Mouse (Mus musculus) heart, embryonic 11.5 days (tissue): ENCODE data around the gene Snx10. TPM values are rescaled to one million over a fixed set of nuclear protein-coding genes. Genes with fewer than 3 reads are reported as not detected.

Source experiments
- ATAC-seq: fragments of 200-750 bp; cut with Nextera tagmentation; replicated peaks from 2 replicates; pipeline ENCODE4 v1.8.0; 2017; ENCODE audit warnings: moderate library complexity; ENCODE audit not compliant: insufficient number of reproducible peaks, low FRiP score, low TSS enrichment
- H3K27ac ChIP-seq: fragments of 300-500 bp; sonication (generic); 2 replicates; pipeline ENCODE4 v1.5.1; 2014; ENCODE audit warnings: mild to moderate bottlenecking, low read depth, low read length
- H3K27me3 ChIP-seq: fragments of 300-500 bp; sonication (generic); 2 replicates; pipeline ENCODE4 v1.6.1; 2014; ENCODE audit warnings: mild to moderate bottlenecking, low read length, mixed read lengths; ENCODE audit not compliant: control insufficient read depth, insufficient read depth
- H3K36me3 ChIP-seq: fragments of 300-500 bp; sonication (generic); 2 replicates; pipeline ENCODE4 v1.6.1; 2014; ENCODE audit warnings: mild to moderate bottlenecking, low read length, moderate library complexity, mixed read lengths; ENCODE audit not compliant: control insufficient read depth, insufficient read depth
- H3K4me1 ChIP-seq: fragments of 300-500 bp; sonication (generic); 2 replicates; pipeline ENCODE4 v1.6.1; 2014; ENCODE audit warnings: low read length; ENCODE audit not compliant: control insufficient read depth, insufficient read depth
- H3K4me2 ChIP-seq: fragments of 300-500 bp; sonication (generic); 2 replicates; pipeline ENCODE4 v1.6.1; 2014; ENCODE audit warnings: mild to moderate bottlenecking, moderate library complexity
- H3K4me3 ChIP-seq: fragments of 300-500 bp; sonication (generic); 2 replicates; pipeline ENCODE4 v1.5.1; 2014; ENCODE audit warnings: low read depth, low read length
- H3K9ac ChIP-seq: fragments of 300-500 bp; sonication (generic); 2 replicates; pipeline ENCODE4 v1.6.1; 2014; ENCODE audit warnings: mild to moderate bottlenecking, low read depth, low read length, moderate library complexity
- H3K9me3 ChIP-seq: fragments of 300-500 bp; sonication (generic); replicated peaks from 2 replicates; pipeline ENCODE4 v1.6.1; 2016; ENCODE audit warnings: low read length; ENCODE audit not compliant: control insufficient read depth
- WGBS: fragments of 180-500 bp; shearing (Covaris S2); extraction: QIAGEN DNeasy Blood & Tissue Kit; methylation state at CpG from one replicate; pipeline ENCODE4 v1.1.7; 2014; ENCODE audit not compliant: insufficient replicate concordance; 5-methylcytosine and 5-hydroxymethylcytosine counted together
- polyA plus RNA-seq: library from polyadenylated mRNA; unstranded; fragments of >200 nt; fragmentation: Nextera tagmentation; extraction: Ambion mirVana; gene quantifications from 2 replicates; pipeline ENCODE4 v1.2.1, GENCODE M21; 2014

The Snx10 gene
- polyA plus RNA-seq, 1 experiment from 2014 or later: 23.0 TPM

DNA sequence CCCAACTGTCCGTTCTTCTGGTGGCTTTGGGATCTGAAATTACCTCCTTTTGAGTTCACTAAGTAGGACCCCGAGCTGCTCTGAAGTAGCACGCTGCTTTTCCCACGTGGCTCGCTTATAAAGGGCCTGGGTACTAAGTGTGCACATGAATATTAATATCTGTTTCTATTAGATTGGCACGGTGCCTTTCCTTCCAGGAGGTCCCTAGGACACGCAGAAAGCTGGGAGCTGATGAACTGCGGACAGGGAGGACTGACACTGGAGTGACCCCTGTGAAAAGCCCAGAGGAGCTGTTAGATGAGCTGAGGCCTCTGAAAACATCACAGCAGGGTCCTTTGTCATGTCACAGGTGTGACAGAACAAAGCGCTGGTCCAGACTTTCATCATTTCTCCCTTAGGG is 57.7 kb downstream of the Snx10 start:
- Histone ChIP-seq H3K4me2 (no peak overlapping the region), H3K36me3 (no peaks in the 10 kb centered on the region; the same call in 1 of the 2 replicates), H3K9me3 (no peaks in the 10 kb centered on the region), H3K27me3 (no peaks in the 10 kb centered on the region), H3K4me3 (no peak overlapping the region), H3K4me1 (no peaks in the 10 kb centered on the region), H3K9ac (no peak overlapping the region), H3K27ac (no peak overlapping the region)
- 85% methylated on average over 9 of the region's 9 CpGs for WGBS
- no peak for ATAC-seq

DNA sequence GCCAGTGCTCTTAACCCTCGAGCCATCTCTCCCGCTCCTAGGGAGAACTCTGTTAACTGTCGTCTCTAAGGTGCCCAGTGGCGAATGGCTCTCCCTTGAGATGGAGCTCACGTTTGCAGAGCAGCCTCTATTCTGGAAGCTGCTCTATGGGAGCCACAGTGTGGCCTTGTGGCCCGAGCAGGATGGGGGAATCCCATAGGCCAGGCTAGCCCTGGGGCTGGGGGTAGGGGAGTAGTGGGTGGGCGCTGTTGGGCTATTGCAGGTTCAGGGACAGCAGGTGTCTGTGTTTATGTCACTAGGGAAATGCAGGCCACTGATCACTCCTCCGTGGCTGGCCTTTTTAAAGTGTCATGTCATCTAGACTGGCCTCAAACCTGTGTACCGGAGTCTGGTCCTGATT is 58.4 kb downstream of the Snx10 start:
- H3K27ac ChIP-seq: no peak overlapping the region
- H3K36me3 ChIP-seq: no peaks in the 10 kb centered on the region; the same call in 1 of the 2 replicates
- no peaks in the 10 kb centered on the region for H3K9me3 ChIP-seq
- H3K4me2 ChIP-seq: no peak overlapping the region
- WGBS: 87% methylated on average over 9 of the region's 9 CpGs
- no peak overlapping the region for H3K9ac ChIP-seq
- no peak overlapping the region for H3K4me3 ChIP-seq
- H3K27me3 ChIP-seq: no peaks in the 10 kb centered on the region
- no peaks in the 10 kb centered on the region for H3K4me1 ChIP-seq
- no peak for ATAC-seq

DNA sequence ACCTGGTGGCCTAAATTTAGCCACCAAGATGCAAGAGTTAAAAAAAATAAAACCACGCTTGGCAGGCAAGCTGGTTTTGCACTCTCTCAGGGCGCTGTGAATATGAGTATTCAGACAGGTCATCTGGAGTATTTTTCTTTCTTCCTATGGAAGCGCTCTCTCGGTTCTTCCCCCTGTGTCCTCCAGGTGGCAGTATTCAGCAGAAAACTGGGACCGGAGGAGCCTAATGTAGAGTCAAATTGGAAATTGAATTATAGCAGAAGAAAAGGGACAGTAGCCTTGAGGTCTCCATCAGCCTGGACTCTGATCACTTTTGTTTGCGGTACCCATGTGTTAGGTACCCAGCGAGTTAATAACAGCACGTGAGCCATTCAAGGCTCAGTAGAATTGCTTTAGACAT is 62.3 kb downstream of the Snx10 start:
- H3K36me3 ChIP-seq: no peaks in the 10 kb centered on the region; the same call in 1 of the 2 replicates
- no peak overlapping the region for H3K4me2 ChIP-seq
- no peak overlapping the region for H3K4me3 ChIP-seq
- WGBS: 28% methylated on average over 8 of the region's 8 CpGs
- no peak overlapping the region for H3K27ac ChIP-seq
- H3K9ac ChIP-seq: no peak overlapping the region
- no peaks in the 10 kb centered on the region for H3K4me1 ChIP-seq
- H3K9me3 ChIP-seq: no peaks in the 10 kb centered on the region
- ATAC-seq: no peak
- H3K27me3 ChIP-seq: no peaks in the 10 kb centered on the region

DNA sequence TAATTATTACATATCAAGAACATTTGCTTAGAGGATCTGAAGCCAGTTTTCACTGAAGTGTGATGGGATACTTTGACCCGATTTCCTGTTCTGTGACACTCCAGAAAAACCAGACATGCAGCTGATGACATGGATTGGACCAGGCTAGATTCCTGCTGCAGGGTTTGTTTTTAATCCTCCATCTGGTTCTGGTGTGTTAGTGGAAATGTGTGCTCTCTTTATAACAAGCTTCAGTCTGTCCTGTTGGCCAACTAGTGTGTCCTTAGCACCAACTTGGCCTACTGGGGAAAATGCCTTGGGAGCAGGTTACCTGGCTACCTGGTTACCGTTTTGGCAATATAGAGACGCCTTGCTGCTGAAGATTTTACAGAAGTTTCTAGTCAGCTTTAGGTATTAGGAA is 63.6 kb downstream of the Snx10 start:
- Histone ChIP-seq H3K9me3 (no peaks in the 10 kb centered on the region), H3K4me3 (no peak overlapping the region), H3K4me2 (no peak overlapping the region), H3K27me3 (no peaks in the 10 kb centered on the region), H3K4me1 (peaks cover 2% of the 10 kb centered on the region), H3K9ac (no peak overlapping the region), H3K27ac (no peak overlapping the region), H3K36me3 (no peaks in the 10 kb centered on the region; the same call in 1 of the 2 replicates)
- WGBS: 89% methylated on average over 3 of the region's 3 CpGs
- ATAC-seq: no peak

DNA sequence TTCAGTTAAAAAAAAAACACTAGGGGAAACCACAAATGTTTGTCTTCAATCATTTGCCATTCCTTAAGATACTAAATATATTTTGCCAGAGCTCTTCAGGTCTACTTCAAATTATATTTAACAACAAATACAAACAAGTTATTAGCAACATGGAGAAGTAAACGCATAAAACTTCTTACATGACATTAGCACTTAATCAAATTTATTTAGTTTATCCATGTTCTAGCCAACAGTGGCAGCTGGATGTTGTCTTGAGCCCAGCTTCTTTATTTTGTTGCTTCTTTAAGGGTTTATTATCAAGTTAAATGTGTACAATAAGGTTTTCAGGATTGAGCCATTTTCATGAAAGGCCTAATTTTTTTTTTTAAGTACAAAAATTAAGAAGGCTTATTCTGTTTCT is 67.6 kb downstream of the Snx10 start:
- Histone ChIP-seq H3K27ac (no peak overlapping the region), H3K9ac (no peak overlapping the region), H3K9me3 (no peaks in the 10 kb centered on the region), H3K4me3 (no peak overlapping the region), H3K4me2 (no peak overlapping the region), H3K36me3 (no peaks in the 10 kb centered on the region), H3K4me1 (peaks cover 8% of the 10 kb centered on the region), H3K27me3 (no peaks in the 10 kb centered on the region)
- ATAC-seq: no peak
- 79% methylated on average over 1 of the region's 1 CpGs for WGBS

DNA sequence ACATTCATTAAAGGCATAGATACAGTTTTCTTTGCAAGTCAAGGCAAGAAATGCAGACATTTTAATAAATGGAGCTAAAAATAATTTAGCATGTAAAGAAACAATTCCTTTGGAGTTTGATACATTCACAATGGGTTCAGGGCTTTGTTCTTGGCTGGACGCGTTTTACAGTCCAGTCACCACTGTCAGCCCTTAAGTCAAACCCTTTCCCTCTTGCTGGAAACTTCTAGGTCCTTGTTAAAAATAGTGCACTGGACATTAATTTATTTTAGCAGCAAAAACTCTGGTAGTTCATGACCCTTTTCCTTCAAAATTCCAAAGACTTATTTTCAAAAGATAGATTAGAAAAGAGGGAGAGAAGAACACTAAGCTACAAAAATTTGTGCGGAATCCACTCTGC is 68.1 kb downstream of the Snx10 start:
- no peaks in the 10 kb centered on the region for H3K36me3 ChIP-seq
- no peak overlapping the region for H3K27ac ChIP-seq
- H3K4me2 ChIP-seq: peak overlapping the region; percentile 96
- peak overlapping the region; percentile 51 for H3K4me3 ChIP-seq
- H3K9me3 ChIP-seq: no peaks in the 10 kb centered on the region
- 53% methylated on average over 3 of the region's 3 CpGs for WGBS
- no peak overlapping the region for H3K9ac ChIP-seq
- no peaks in the 10 kb centered on the region for H3K27me3 ChIP-seq
- H3K4me1 ChIP-seq: peaks cover 8% of the 10 kb centered on the region
- ATAC-seq: no peak

DNA sequence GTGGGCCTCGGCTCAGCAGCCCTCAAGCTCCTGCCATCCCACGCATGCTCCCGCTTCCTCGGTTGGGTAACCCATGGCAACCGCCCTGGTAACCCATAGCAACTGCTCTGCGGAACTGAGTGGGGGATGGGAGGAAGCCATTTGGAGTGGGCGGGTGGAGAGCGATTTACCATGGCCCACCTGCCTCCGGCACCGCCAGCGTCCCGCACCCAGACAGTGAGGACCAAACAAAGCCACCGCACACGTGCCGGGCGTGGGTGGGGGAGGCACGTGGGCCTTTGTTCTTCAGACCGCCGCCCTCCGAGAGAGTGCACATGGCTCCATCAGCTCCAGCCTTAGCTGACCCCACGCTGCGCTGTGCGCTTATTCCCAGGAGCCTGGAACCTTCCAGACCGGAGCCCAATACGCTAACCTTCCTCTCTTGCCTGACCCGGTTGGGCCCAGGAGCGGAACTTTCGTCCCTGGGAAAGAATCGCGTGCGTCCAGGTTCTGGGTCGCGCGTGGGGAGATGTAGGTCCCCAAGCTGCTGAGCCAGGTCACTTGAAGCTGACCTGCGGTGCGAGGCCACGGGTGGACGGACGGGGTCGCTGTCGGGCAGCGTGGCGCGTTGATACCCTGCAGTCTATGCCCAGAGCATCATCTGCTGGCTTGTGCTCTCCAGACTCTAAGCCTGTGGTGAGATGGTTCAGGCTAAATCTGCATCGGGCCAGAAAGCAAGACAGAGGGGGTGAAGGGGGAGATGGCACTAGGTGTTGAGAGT is 68.8 kb downstream of the Snx10 start:
- peak overlapping the region; percentile 67 for H3K9ac ChIP-seq
- peak; percentile 63 for ATAC-seq

DNA sequence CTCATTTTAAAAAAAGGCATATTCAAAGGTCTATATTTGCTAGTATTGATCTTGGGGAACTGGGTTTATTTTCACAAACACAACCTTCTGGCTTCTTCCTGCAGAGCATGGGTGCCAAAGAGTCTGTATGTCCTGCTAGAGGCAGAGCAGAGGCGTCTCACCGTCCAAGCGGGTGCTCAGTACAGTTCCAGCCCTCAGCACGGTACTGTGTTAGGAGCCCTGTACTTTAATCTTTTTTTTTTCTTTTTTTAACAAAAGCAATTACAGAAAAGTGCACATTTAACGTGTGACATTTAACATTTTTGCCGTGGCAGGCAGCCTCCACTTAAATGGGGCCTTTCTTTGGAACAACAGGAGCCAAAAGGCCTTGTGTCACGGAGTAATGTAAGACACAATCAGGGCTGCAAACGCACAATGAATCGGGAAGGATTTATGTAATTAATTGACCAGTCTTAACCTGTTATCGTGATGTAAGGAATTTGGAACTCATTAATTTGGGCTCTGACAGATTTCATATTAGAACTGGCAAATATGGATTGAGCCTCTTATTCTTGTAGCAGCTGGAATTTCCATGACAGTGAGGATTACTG is 69.8 kb downstream of the Snx10 start:
- no peaks in the 10 kb centered on the region for H3K27me3 ChIP-seq
- H3K9ac ChIP-seq: no peak overlapping the region
- no peak overlapping the region for H3K4me3 ChIP-seq
- peaks cover 8% of the 10 kb centered on the region for H3K4me1 ChIP-seq
- H3K9me3 ChIP-seq: no peaks in the 10 kb centered on the region
- no peaks in the 10 kb centered on the region for H3K36me3 ChIP-seq
- no peak for ATAC-seq
- H3K27ac ChIP-seq: no peak overlapping the region
- 74% methylated on average over 10 of the region's 10 CpGs for WGBS
- H3K4me2 ChIP-seq: no peak overlapping the region

More for the DNA sequence above, 68.8 kb downstream of the Snx10 start:
- H3K9me3 ChIP-seq: no peaks in the 10 kb centered on the region
- no peaks in the 10 kb centered on the region for H3K36me3 ChIP-seq
- no peaks in the 10 kb centered on the region for H3K27me3 ChIP-seq
- peaks cover 8% of the 10 kb centered on the region for H3K4me1 ChIP-seq
- H3K4me2 ChIP-seq: peak overlapping the region; percentile 96
- H3K27ac ChIP-seq: no peak overlapping the region
- H3K4me3 ChIP-seq: peak overlapping the region; percentile 51
- 1% methylated on average over 45 of the region's 45 CpGs for WGBS

DNA sequence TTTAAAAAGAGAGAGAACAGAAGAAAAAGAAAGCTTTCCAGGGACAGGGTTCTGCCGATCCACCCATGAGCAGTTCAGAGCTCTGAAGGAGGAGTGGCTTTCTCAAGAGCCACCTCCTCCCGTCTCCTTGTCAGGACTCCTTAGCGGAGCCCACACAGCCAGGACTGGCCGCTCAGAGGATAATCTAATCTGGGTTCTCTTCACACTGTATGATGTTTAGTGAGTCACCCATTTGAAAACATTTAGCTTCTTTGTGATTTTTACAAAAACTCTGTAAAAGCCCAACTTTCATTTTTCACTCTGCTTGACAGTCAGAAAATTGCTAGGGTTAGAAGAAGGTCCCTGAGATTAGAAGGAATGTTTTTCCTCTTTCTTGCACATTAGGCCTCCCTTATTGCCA is 70.8 kb downstream of the Snx10 start:
- no peak overlapping the region for H3K4me3 ChIP-seq
- no peak for ATAC-seq
- no peaks in the 10 kb centered on the region for H3K9me3 ChIP-seq
- H3K4me2 ChIP-seq: no peak overlapping the region
- no peak overlapping the region for H3K27ac ChIP-seq
- peaks cover 8% of the 10 kb centered on the region for H3K4me1 ChIP-seq
- no peaks in the 10 kb centered on the region for H3K36me3 ChIP-seq
- H3K27me3 ChIP-seq: no peaks in the 10 kb centered on the region
- 11% methylated on average over 4 of the region's 4 CpGs for WGBS
- H3K9ac ChIP-seq: no peak overlapping the region
